Mouse (Mus musculus) thymus, adult 18-20 months (tissue): ENCODE measurements around the gene Gjc1.

Experiments used
- DNase-seq, 2 experiments: peaks; one replicate each; pipeline ENCODE4 v3.0.0; 2022; ENCODE audit warnings: mixed read lengths in 2 of 2

The Gjc1 gene

GRCm38 (mm10) chr11:102810721-102811485 lies 8.6 kb downstream of the Gjc1 start:
- DNase-seq = no peak

DNA sequence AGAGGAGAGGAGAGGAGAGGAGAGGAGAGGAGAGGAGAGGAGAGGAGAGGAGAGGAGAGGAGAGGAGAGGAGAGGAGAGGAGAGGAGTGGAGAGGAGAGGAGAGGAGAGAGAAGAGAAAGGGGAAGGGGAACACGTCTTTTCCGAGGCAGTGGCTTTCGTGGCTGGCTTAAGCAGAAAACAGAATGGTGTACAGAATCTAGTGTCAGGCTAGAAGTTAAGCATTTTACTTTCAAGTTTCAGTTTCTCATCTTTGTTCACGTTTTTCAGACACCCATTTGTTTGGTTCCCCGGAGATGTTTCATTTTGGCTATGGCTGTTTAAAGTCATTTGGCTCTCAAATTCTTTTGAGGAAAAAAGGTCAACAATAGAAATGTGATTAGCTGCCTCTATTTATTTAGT lies 11.3 kb downstream of the Gjc1 start:
- no peak for DNase-seq

- DNase-seq = no peak
Measured at GRCm38 (mm10) chr11:102803453-102803852, 16.0 kb downstream of the Gjc1 start.

DNA sequence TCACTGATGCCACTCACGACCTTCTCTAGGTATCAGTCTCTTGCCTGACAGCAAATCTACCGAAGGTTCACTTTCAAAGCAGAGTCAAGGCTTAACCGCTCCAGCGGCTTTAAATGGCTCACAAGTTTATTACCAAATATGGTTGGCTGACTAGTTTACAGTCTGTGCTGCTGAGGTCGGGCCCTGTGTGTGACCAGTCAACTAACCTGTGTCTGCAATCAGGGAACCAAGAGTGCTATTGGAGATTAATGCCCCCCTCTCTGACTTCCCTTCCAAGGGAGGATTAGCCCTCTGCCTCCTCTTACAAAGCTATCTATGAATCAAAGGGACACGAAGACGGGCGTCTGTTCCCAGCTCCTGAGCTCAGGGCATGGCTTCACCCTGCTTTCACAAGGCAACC lies 25.3 kb downstream of the Gjc1 start:
- DNase-seq = no peak

DNA sequence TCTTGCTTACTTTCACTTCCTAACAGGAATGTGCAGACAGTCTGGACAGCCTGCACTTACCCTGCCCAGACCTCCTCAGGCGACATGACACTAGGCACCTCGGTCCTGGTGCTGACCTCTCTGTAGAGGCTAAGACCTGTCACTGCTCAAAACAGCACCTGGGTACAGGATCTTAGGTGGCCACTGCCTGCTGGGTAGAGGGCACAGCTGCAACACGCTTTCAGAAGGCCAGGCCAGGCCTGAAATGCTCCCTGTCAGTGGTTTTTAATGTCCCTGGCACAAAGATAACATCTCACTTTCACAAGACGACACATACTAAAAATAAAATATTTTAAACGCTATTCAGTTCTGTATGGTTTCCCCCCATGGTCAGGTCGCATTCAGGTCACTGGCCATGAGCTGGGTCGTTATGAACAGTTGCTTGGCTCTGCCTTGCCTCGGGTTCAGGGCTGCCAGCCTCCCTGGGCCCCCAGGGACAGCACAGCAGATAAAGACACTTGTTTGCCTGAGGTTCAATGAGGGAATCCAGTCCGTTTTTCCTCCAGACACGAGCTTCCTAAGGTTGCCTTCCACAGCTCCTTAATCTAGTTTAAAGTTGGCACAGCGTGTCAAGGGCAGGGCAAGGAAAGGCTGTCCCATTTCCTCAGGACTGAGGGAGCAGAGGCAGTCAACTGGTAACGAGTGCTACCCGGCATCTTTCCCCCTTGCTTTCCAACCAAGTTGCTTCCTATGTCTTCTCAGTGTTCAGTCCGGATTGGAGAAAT lies 27.6 kb downstream of the Gjc1 start:
- no peak for DNase-seq

DNA sequence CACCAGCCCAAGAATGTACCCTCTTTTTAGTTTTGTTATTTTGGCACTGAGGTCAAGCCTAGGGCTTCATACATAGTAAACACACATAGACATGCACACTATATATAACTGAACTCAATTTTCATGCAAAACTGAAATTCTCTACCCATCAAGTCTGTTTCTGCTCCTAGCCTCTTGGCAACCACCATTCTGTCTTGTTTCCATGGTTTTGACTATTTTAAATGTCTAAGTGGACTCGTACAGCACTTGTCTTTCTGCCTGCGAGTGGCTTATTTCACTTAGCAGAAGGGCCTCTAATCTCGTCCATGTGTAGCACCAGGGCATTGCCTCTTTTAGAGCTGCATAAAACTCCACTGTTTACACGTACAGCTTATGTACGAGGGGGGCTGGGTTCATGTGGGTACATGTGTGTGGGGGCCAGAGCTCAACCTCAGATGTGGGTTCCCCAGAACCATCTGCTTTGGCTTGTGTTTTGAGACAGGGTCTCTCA lies 31.8 kb downstream of the Gjc1 start:
- DNase-seq = no peak

DNA sequence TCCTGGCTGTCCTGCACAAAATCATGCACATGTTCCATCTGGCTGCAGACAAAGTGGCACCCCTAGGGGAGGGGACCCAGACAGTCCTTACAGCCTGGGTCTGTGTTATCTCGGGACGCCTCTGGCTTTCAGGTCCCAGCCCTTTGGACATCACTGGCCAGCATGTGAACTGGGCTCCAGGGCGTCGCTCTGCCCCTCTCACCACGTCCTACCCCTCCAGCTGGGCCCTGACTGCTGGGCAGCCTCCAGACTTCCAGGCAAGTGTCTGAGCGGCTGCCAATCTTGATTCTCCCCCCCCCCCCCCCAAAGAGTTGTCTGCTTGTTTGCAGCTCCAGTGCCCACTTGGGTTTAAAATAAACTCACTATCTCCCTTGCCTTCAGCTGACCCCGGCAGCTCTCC lies 36.1 kb downstream of the Gjc1 start:
- DNase-seq = no peak

- no peak for DNase-seq
Measured at GRCm38 (mm10) chr11:102781523-102781922, 38.0 kb downstream of the Gjc1 start.

DNA sequence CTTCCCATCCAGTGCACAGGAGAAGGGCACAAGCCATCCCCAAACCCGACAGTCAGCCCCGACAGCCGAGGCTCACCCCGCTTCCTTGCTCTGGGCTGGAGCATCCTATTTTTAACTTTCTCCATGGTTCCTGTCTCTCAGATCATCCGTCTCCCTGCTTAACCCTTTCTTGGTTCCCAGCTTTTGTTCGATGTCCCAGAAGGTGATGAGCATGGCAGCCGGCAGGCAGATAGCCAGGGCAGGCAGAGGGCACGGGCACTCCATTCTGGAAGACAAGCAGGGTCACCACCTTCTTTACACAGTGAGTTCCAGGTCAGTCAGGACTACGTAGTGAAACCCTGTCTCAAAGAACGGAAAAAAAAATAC lies 38.5 kb downstream of the Gjc1 start:
- DNase-seq = no peak

DNA sequence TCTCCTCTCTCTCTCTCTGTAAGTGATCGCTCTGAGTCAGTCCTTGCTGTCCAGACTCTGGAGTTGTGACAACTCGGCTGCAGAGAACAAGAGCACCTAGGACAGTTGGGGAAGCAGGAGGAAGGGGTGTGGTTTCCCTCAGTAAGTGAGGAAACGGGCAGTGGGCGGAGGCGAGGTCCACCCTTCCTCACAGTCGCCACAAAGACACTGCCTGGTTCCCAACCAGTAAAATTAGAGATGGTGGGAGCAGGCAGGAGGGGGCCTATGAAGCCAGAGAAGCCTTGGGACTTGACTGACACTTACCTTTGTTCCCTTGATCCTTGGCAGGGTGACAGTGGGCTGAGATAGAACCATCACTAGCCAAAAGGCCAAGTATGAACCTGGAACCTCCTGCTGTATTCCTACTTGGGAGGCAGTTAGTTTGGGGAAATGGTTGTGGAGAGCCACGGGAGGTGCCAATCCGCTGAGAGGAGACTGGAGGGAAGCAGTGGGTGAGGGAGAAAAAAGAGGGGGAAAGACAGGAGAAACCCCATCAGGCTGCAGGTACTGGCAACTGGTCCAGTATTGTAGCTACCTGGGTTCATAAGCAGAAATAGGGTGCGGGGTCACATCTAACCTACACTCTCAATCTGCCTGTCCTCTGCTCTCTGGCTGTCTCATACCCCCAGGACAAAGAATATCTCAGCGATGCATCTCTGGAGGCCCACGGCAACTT lies 39.1 kb downstream of the Gjc1 start:
- no peak for DNase-seq

- no peak for DNase-seq
Measured at GRCm38 (mm10) chr11:102779824-102780223, 39.7 kb downstream of the Gjc1 start.

DNA sequence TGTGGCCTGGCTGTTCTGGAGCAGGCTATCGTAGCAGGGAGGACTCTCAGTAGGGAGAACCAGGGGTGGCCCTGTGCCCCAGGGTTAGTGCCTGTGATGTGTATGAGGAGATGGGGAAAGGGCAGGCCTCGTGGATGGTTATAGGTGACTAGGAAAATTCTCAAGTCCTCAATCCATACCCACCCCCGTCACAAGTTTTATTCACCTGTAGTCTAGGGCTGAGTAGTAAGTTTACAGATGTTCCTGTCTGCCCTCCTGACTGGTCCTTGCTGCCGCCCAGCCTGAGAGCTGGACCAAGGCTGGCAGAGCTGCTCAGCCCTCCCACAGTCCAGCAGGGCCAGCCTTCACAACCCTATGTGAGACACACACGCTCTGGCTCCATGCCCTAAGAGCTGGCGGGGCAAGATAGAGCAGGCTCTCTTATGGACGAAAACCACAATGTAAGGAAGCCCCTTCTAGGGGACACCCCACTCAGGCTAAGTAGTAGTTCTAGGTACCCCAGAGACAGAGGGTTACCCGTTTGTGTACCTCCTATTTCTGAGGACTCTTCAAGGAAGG lies 40.3 kb downstream of the Gjc1 start:
- DNase-seq = no peak

DNA sequence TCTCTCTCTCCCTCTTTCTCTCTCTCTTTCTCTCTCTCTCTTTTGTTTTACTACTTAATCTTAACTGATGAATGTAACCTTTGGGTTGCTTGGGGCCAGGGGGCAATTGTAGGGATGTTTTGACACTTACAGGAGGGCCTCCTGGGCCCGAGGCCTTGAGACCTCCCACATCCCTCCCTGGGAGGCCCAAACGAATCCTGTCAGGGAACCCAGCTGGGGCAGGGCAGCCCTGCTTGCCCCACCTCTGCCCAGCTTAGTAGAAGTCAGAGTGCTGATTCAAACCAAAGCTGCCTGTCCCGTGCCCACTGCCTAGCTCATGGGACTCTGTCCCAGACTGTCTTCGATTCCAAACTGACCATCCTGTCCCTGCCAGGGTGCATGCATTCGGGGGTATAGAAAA lies 40.9 kb downstream of the Gjc1 start:
- no peak for DNase-seq

- DNase-seq = no peak
Measured at GRCm38 (mm10) chr11:102778165-102778564, 41.3 kb downstream of the Gjc1 start.

GRCm38 (mm10) chr11:102777598-102777997 lies 41.9 kb downstream of the Gjc1 start:
- DNase-seq = no peak

DNA sequence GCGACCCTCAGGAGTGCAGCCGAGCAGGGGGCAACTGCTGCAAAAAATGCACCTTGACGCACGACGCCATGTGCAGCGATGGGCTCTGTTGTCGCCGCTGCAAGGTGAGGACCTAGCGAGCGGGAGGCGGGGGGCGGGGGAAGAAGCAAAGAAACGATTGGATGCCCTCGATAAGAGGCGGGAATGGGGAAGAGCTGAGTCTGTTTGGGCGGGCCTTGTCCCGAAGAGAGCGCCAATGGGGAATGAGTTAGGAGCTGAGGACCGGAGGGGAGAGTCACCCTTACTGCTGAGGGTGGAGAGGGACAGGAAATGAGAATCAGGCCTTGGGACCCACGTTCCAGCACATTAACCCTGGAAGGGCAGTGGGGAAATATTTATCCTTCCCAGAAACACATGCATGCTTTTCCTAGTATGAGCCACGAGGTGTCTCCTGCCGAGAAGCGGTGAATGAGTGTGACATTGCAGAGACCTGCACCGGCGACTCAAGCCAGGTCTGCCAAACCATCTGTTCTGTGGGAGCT lies 44.8 kb downstream of the Gjc1 start:
- DNase-seq = peak; percentile 55 to 60

GRCm38 (mm10) chr11:102773713-102774611 lies 45.5 kb downstream of the Gjc1 start:
- peak in 1 of 2 experiments; percentile 43 for DNase-seq

GRCm38 (mm10) chr11:102772771-102773700 lies 46.5 kb downstream of the Gjc1 start:
- no peak for DNase-seq

GRCm38 (mm10) chr11:102771916-102772714 lies 47.4 kb downstream of the Gjc1 start:
- no peak for DNase-seq
